Mouse (Mus musculus): ENCODE data around the gene Btbd16. TPM values are rescaled to one million over a fixed set of nuclear protein-coding genes. Genes with fewer than 3 reads are reported as not detected.

The Btbd16 gene
- polyA plus RNA-seq, 1 experiment from 2014 or later, result not detected

DNA sequence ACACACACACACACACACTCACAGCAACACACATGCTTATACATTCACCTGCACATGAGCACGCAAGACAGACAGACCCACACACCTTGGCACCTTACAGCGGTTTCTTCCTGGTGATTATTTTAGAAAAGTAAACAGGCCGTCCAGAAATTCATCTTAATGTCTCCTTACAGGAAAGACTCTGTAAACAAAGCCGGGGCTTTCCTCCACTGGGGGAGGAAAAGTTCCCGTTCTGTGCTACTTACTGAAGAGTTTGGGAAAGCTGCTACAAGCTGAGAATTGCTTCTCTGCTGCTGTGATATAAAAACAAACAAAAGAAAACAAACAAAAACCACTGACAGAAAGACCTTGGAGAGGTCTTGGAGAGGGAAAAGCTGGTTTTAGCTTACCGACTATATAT, 34.8 kb downstream of the Btbd16 start:
- Histone ChIP-seq H3K27ac (replicated peaks; ENCODE audit: low read depth, low read length) (no peak overlapping the region), H3K4me2 (ENCODE audit: low read depth, low read length) (no peak overlapping the region), H3K4me1 (ENCODE audit: control insufficient read depth, insufficient read depth, low read length) (no peaks in the 10 kb centered on the region), H3K4me3 (ENCODE audit: low read depth, low read length) (no peak overlapping the region), H3K9ac (replicated peaks; ENCODE audit: low read length) (0 out of 2 replicates have a peak overlapping the region, but pooled peaks have one; percentile 18), H3K36me3 (replicated peaks; ENCODE audit: control insufficient read depth, insufficient read depth, low read depth, low read length) (no peaks in the 10 kb centered on the region), H3K9me3 (replicated peaks; ENCODE audit: control insufficient read depth, low read length) (no peaks in the 10 kb centered on the region), H3K27me3 (ENCODE audit: control insufficient read depth, insufficient read depth, low read length) (no peaks in the 10 kb centered on the region)
- ATAC-seq (replicated peaks; ENCODE audit: insufficient number of reproducible peaks, low FRiP score, low TSS enrichment, low read depth), result no peak
- DNase-seq (ENCODE audit: low spot score), result no peak
- WGBS, result 67% methylated on average over 6 of the region's 6 CpGs

DNA sequence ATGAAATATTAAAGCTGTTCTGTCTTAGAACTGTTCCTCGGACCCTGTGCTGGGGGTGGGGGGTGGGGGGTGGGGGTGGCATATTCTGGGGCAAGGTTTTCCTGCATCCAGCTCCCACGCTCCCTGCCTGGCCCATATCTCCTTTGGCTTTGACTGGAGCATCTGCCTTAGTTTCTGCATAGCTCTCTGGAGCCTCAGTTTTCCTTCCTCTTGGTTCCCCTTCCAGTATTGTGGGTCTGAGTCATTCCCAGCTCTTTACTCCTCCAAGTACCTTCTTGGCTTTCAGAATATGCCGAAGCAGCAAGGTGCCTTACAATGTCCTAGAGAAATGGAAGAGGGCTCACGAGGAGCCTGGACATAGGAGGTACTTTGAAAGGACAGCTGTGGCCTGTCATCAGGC, 36.4 kb downstream of the Btbd16 start:
- DNase-seq (ENCODE audit: low spot score) (no peak), ATAC-seq (replicated peaks; ENCODE audit: insufficient number of reproducible peaks, low FRiP score, low TSS enrichment, low read depth) (no peak)
- H3K4me1 ChIP-seq (ENCODE audit: control insufficient read depth, insufficient read depth, low read length), result no peaks in the 10 kb centered on the region
- H3K4me3 ChIP-seq (ENCODE audit: low read depth, low read length), result no peak overlapping the region
- H3K36me3 ChIP-seq (replicated peaks; ENCODE audit: control insufficient read depth, insufficient read depth, low read depth, low read length), result no peaks in the 10 kb centered on the region
- no peak overlapping the region for H3K9ac ChIP-seq (replicated peaks; ENCODE audit: low read length)
- no peak overlapping the region for H3K4me2 ChIP-seq (ENCODE audit: low read depth, low read length)
- H3K27me3 ChIP-seq (ENCODE audit: control insufficient read depth, insufficient read depth, low read length), result no peaks in the 10 kb centered on the region
- 84% methylated on average over 4 of the region's 4 CpGs for WGBS
- H3K9me3 ChIP-seq (replicated peaks; ENCODE audit: control insufficient read depth, low read length), result no peaks in the 10 kb centered on the region
- no peak overlapping the region for H3K27ac ChIP-seq (replicated peaks; ENCODE audit: low read depth, low read length)

DNA sequence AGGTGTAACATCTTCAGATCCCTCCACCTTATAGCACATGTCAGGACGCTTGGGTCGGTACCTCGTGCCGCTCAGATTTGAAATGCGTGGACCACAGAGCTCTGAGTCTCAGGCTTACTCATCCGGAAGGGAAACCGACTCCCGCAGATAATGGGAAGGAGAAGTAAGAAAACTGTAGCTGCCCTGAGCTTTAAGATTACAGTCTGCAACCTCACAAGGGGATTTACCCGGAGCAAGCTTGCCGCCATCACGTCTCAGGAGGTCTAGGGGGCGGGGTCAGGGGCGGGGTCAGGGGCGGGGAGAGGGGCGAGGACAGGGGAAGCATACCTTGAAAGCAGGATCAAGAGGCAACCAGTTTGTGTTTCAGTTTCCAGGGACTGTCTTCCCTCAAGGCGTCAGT, 38.5 kb downstream of the Btbd16 start:
- H3K27ac ChIP-seq (replicated peaks; ENCODE audit: low read depth, low read length), result no peak overlapping the region
- ATAC-seq (replicated peaks; ENCODE audit: insufficient number of reproducible peaks, low FRiP score, low TSS enrichment, low read depth) (no peak), DNase-seq (ENCODE audit: low spot score) (no peak)
- no peak overlapping the region for H3K4me3 ChIP-seq (ENCODE audit: low read depth, low read length)
- no peaks in the 10 kb centered on the region for H3K27me3 ChIP-seq (ENCODE audit: control insufficient read depth, insufficient read depth, low read length)
- WGBS, result 46% methylated on average over 16 of the region's 16 CpGs
- no peaks in the 10 kb centered on the region for H3K36me3 ChIP-seq (replicated peaks; ENCODE audit: control insufficient read depth, insufficient read depth, low read depth, low read length)
- no peak overlapping the region for H3K9ac ChIP-seq (replicated peaks; ENCODE audit: low read length)
- no peaks in the 10 kb centered on the region for H3K4me1 ChIP-seq (ENCODE audit: control insufficient read depth, insufficient read depth, low read length)
- H3K9me3 ChIP-seq (replicated peaks; ENCODE audit: control insufficient read depth, low read length), result no peaks in the 10 kb centered on the region
- H3K4me2 ChIP-seq (ENCODE audit: low read depth, low read length), result no peak overlapping the region

DNA sequence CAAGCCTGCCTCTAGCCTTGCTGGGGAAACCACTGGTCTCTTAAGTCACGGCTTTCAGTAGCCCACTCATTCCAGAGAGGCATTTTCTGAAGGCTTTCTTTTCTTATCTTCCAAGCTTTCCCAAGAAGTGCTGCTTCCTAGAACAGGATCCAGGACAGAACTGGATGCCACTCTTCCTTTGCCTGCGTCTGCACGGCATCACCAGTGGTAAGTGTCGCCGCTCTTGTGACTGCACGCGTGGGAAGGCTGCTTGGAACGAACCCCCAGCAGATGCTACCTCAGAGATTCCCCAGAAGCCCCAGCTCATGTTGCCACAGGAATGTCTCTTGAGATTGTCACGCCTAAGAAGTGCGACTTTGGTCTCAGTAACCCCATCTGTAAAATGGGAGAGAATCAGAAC, 41.7 kb downstream of the Btbd16 start:
- DNase-seq (ENCODE audit: low spot score) (no peak), ATAC-seq (replicated peaks; ENCODE audit: insufficient number of reproducible peaks, low FRiP score, low TSS enrichment, low read depth) (no peak)
- Histone ChIP-seq H3K27me3 (ENCODE audit: control insufficient read depth, insufficient read depth, low read length) (no peaks in the 10 kb centered on the region), H3K4me2 (ENCODE audit: low read depth, low read length) (no peak overlapping the region), H3K4me3 (ENCODE audit: low read depth, low read length) (no peak overlapping the region), H3K9ac (replicated peaks; ENCODE audit: low read length) (no peak overlapping the region), H3K36me3 (replicated peaks; ENCODE audit: control insufficient read depth, insufficient read depth, low read depth, low read length) (no peaks in the 10 kb centered on the region), H3K9me3 (replicated peaks; ENCODE audit: control insufficient read depth, low read length) (no peaks in the 10 kb centered on the region), H3K4me1 (ENCODE audit: control insufficient read depth, insufficient read depth, low read length) (no peaks in the 10 kb centered on the region), H3K27ac (replicated peaks; ENCODE audit: low read depth, low read length) (no peak overlapping the region)
- WGBS, result 95% methylated on average over 10 of the region's 10 CpGs

DNA sequence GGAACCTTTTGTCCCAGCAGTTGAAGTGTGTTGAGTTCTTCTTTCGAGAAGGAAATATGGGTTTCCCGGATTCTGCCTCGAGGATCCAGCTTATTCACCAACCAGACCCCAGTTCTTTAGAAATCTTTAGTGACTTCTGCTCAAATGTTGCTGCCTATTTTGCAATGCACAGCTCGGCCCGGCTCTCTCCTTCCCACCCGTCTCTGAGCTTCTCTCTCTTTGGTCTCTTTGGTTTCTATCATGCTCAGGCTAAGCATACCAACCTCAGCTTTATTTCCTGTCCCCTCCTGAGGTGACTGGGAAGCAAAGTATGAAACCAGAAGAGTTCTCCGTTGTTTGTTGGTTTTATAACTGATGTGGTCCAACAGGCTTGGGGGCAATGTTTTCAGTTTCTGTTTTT, 42.4 kb downstream of the Btbd16 start:
- no peak overlapping the region for H3K9ac ChIP-seq (replicated peaks; ENCODE audit: low read length)
- DNase-seq (ENCODE audit: low spot score), result no peak
- no peaks in the 10 kb centered on the region for H3K36me3 ChIP-seq (replicated peaks; ENCODE audit: control insufficient read depth, insufficient read depth, low read depth, low read length)
- WGBS, result 89% methylated on average over 7 of the region's 7 CpGs
- ATAC-seq (replicated peaks; ENCODE audit: insufficient number of reproducible peaks, low FRiP score, low TSS enrichment, low read depth), result no peak
- H3K27me3 ChIP-seq (ENCODE audit: control insufficient read depth, insufficient read depth, low read length), result no peaks in the 10 kb centered on the region
- no peaks in the 10 kb centered on the region for H3K9me3 ChIP-seq (replicated peaks; ENCODE audit: control insufficient read depth, low read length)
- no peak overlapping the region for H3K4me2 ChIP-seq (ENCODE audit: low read depth, low read length)
- H3K4me1 ChIP-seq (ENCODE audit: control insufficient read depth, insufficient read depth, low read length), result no peaks in the 10 kb centered on the region
- no peak overlapping the region for H3K27ac ChIP-seq (replicated peaks; ENCODE audit: low read depth, low read length)
- no peak overlapping the region for H3K4me3 ChIP-seq (ENCODE audit: low read depth, low read length)

DNA sequence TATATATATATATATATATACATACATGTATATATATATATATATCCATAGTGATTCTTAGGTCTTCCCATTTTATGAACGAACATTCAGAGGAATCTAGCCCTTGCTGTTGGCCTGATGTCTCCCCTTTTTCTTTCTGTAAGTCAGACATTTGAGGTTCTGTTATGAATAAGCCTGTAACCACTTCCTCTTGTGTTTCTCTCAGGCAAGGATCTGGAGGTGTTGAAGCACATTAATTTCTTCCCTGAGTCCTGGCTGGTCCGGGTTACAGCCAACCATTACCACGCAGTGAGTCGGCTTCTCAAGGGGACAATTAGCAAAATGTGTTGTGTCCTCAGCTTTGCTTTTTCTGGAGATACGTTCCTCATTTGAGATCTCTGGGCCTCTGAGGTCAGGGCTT, 44.9 kb downstream of the Btbd16 start:
- DNase-seq (ENCODE audit: low spot score) (no peak), ATAC-seq (replicated peaks; ENCODE audit: insufficient number of reproducible peaks, low FRiP score, low TSS enrichment, low read depth) (no peak)
- 80% methylated on average over 5 of the region's 5 CpGs for WGBS
- H3K9me3 ChIP-seq (replicated peaks; ENCODE audit: control insufficient read depth, low read length), result no peaks in the 10 kb centered on the region
- no peaks in the 10 kb centered on the region for H3K4me1 ChIP-seq (ENCODE audit: control insufficient read depth, insufficient read depth, low read length)
- H3K36me3 ChIP-seq (replicated peaks; ENCODE audit: control insufficient read depth, insufficient read depth, low read depth, low read length), result no peaks in the 10 kb centered on the region
- no peak overlapping the region for H3K4me3 ChIP-seq (ENCODE audit: low read depth, low read length)
- H3K27ac ChIP-seq (replicated peaks; ENCODE audit: low read depth, low read length), result no peak overlapping the region
- no peak overlapping the region for H3K4me2 ChIP-seq (ENCODE audit: low read depth, low read length)
- H3K27me3 ChIP-seq (ENCODE audit: control insufficient read depth, insufficient read depth, low read length), result no peaks in the 10 kb centered on the region
- H3K9ac ChIP-seq (replicated peaks; ENCODE audit: low read length), result no peak overlapping the region

DNA sequence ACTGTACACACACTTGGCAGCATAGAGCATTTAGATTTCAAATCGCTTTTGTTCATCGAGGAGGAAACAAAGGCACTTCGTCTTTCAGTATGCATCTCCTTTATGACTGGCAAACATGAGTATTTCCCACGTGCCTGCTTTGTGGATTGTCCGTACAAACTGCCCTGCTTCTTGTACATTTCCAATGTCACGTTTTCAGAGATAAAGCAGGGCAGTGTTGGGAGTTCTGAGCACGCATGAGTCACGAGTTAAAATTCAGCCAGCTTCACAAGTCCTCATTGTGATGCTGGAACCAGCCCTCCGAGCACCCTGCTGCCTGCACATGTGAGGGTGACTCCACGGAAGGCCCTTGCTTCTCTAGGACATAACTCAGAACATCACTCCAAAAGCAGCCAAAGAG, 45.8 kb downstream of the Btbd16 start:
- Histone ChIP-seq H3K27ac (replicated peaks; ENCODE audit: low read depth, low read length) (no peak overlapping the region), H3K36me3 (replicated peaks; ENCODE audit: control insufficient read depth, insufficient read depth, low read depth, low read length) (no peaks in the 10 kb centered on the region), H3K4me2 (ENCODE audit: low read depth, low read length) (no peak overlapping the region), H3K9ac (replicated peaks; ENCODE audit: low read length) (no peak overlapping the region), H3K4me3 (ENCODE audit: low read depth, low read length) (no peak overlapping the region), H3K4me1 (ENCODE audit: control insufficient read depth, insufficient read depth, low read length) (no peaks in the 10 kb centered on the region), H3K9me3 (replicated peaks; ENCODE audit: control insufficient read depth, low read length) (no peaks in the 10 kb centered on the region), H3K27me3 (ENCODE audit: control insufficient read depth, insufficient read depth, low read length) (no peaks in the 10 kb centered on the region)
- 81% methylated on average over 10 of the region's 10 CpGs for WGBS
- DNase-seq (ENCODE audit: low spot score) (no peak), ATAC-seq (replicated peaks; ENCODE audit: insufficient number of reproducible peaks, low FRiP score, low TSS enrichment, low read depth) (no peak)

DNA sequence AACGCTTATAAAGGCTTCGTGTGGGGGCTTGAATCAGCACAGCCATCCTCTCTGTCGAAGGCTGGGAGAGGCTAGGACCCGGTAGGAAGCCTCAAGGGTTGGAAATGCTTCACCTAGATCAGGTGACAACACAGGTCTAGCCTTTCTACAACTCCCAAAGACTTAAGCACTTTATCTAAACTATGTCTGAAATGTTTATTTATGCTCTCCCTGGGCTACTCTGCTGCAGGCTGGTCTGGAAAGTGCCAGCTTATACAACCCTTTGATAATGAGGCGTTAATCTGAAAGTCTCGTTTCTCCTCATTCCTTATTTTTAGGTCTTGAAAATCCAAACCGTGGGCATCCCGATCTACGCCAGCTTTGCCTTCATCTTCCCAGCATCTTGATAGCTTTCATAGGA, 50.1 kb downstream of the Btbd16 start:
- 68% methylated on average over 9 of the region's 9 CpGs for WGBS
- ATAC-seq (replicated peaks; ENCODE audit: insufficient number of reproducible peaks, low FRiP score, low TSS enrichment, low read depth) (no peak), DNase-seq (ENCODE audit: low spot score) (no peak)
- Histone ChIP-seq H3K36me3 (replicated peaks; ENCODE audit: control insufficient read depth, insufficient read depth, low read depth, low read length) (no peaks in the 10 kb centered on the region), H3K9ac (replicated peaks; ENCODE audit: low read length) (no peak overlapping the region), H3K4me1 (ENCODE audit: control insufficient read depth, insufficient read depth, low read length) (no peaks in the 10 kb centered on the region), H3K4me2 (ENCODE audit: low read depth, low read length) (no peak overlapping the region), H3K27me3 (ENCODE audit: control insufficient read depth, insufficient read depth, low read length) (no peaks in the 10 kb centered on the region), H3K4me3 (ENCODE audit: low read depth, low read length) (no peak overlapping the region), H3K9me3 (replicated peaks; ENCODE audit: control insufficient read depth, low read length) (no peaks in the 10 kb centered on the region), H3K27ac (replicated peaks; ENCODE audit: low read depth, low read length) (no peak overlapping the region)
